Mouse (Mus musculus) neural tube, embryonic 10.5 days (tissue): ENCODE results near the gene Dpyd.

Experiments
- DNase-seq: peaks from one replicate; pipeline ENCODE4 v3.0.0-alpha.2; 2017; ENCODE audit warnings: low spot score; ENCODE audit errors: extremely low spot score

Gene Dpyd

DNA sequence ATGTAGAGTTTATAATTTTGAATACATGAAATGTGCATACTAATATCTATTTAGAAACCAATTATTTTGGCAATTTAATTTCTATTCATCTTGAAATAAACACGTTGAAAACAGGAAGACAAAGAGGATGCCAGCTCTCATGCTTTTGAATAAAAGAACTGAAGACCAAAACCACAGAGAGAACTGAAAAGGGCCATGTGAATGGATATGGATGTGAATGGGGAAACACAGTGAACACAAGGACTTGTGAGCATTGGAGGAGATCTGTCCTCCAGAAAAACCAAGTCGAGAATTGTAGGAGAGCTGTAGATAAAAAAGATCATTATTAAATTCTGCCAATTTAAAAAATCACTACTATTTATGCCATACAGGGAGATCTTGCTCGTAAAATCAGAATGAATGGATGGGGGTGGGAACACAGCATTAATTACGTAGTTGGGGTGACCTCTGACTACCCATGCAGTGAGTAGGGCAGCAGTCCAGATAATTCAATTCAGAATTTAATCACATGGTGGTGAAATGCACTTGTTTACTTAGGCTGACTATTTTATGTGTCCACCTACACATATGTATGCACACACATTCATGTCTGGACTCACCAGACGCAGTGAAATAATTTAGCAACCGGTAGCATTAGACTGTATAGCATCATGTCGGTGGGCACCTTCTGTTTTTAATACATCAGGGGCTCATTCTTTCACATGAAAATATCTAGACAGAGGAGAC lies 114.3 kb downstream of the Dpyd start:
- no peak for DNase-seq

DNA sequence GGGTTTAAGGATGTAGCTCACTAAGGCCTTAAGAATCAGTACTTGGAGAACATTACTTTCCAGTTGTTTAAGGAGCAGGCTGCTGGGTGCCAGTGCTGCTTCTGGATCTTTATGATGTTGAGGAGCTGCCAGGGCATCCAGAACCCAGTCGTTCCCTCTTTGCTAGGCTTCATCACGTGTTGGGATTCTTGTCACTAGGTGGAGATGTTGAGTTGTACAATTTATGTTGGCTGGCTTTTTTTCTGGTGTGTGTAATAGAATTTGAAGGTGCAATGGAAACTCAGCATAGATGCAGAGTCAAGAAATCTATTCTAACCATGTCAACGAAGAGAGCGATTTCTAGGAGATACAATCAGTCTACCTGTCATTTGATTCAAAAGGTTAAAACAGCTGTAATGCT lies 118.9 kb downstream of the Dpyd start:
- DNase-seq, result no peak

DNA sequence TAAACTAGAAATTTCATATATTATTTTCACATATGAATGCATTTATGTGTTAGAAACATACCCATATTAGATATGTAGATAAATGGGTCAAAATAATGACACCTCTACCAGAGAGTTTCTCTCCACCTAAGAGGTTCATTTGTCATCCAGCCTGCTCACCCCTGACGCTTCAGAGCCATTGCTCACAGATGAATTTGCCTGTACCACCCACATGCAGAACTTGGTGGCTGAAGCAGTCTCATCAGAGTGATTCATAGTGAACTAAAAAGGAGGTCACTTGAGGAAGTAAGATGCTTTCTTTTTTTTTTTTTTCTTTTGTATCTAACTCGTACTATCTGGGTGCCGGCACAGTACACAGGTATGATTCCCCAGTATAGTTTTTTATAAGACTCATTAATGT lies 188.3 kb downstream of the Dpyd start:
- no peak for DNase-seq

DNA sequence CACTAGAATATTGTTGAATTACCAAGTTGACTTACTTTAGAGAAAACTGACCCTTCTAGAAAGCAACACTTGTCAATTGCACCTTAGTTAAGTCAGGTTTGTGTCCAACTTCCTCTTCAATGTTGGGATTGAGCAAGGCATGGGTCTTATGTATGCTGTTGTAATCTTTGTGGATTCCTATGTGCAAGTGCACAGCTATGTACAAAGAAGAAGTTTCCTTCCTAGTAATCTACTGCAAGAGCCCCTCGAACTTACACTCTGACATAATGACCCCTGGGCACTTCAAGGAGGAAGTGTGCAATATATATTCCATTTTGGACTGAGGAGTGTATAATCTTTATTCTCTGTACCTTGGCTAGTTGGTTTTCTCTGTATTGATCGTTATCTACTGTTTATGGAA lies 191.7 kb downstream of the Dpyd start:
- no peak for DNase-seq

DNA sequence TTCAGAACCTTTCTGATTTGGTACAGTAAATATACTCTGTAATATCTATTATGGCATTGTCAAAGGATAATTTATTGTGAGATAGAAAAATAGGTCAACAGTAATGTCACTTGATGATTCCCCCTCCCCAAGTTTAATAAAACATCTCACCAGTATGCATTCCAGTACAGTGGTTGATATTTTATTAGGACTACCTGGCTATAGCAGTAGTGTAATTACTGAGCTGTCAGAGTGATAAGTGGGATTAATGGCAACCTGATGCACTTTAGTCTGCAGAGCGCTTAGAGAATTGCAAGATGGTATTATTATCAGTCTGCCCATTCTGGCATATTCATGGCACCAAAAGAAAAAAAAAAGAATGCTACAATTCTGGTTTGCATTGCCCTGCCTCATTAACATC lies 194.2 kb downstream of the Dpyd start:
- DNase-seq, result no peak

DNA sequence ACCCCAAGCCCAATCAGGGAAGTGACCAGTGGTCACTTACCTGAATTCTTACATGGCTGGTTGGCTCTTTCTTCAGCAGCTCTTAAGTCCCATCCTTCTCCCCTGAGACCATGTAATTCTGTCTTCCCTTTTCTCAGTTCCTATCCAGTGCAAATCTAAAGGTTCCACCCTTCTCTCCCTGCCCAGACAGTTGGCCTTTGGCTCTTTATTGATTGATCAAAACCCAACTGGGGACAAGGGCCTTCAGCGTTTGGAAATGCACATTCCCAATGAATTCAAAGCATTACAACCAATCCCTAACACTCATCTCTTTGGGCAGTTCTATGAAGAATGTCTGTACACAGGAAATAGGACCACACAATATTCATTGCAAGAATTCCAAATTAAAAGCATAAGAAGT lies 251.0 kb downstream of the Dpyd start:
- DNase-seq, result no peak

DNA sequence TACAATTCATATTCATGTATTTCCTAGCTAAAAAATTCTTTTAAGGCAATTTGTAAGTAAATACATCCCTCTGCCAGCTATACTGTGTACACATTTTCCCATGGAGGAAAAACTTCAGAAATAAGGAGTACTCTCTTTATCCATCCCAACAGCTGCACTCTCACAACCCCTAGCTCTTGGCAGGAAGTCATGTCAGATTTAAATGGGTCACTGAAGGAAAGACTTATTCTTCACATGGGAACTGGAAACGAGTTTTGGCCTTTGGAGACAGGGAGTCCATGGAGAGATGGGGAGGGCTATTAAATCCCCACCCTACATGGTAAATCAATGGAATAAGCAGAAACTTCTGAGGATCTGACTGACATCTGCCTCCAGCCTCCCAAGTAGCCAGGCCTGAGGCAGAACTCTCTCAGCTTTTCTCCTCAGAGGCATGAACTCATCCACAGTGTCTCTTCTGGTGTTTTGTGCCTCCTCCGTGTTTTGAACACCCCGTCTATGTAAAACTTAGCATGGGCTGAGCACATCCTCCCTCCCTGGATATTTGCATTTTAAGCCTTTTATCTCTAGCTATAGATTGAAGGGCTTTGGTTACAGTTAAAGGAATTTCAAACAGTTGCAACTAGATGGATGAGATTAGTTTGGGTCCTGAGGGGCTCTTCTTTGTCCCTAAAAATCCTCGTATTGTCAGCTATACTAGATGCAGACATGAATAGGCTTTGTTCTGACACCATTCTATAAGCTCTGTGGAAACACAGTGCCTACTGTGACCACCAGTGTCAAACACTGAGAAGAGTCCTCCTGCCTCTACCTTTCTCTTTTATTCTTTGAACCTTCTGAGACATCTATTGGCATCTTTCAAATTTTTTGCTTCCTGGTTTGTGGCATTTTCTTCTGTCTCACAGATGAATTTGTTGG lies 288.9 kb downstream of the Dpyd start:
- DNase-seq, result no peak

DNA sequence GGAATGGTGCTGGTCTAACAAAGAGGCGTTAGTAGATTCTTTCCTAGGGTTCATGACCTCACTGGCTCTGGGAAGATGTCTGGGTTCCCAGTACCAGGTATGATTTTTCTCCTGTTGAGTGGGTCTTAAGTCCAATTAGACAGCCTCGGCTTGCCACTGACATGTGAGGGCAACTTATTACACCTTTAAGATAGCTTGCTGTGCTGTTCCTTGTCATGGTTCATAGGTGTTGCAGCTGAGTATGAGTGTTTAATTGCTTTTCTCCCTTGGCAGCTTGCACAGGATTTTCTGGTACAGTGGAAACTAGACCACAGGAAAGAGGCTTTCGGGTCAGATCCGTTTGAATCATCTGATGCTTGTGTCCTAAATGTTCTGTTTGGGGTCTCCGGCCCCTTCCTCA lies 290.8 kb downstream of the Dpyd start:
- DNase-seq, result no peak

DNA sequence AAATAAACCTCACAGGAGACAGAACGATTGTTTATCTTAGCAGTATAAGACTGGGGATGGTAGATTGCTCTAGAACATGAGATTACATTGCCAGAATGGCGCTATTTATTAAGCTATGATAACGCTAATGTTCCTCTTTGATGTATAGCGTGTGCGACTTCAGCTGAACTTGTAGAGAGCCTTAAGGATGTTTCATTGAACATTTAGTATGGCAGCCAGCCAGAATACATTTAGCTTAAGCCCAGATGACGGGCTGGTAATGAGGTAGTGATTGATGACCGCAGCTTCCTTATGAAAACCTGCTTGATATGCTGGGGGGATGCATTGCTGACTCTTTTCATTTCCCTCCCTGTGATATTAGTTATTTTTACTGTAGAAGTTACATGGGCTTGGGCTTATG lies 293.5 kb downstream of the Dpyd start:
- DNase-seq, result no peak

DNA sequence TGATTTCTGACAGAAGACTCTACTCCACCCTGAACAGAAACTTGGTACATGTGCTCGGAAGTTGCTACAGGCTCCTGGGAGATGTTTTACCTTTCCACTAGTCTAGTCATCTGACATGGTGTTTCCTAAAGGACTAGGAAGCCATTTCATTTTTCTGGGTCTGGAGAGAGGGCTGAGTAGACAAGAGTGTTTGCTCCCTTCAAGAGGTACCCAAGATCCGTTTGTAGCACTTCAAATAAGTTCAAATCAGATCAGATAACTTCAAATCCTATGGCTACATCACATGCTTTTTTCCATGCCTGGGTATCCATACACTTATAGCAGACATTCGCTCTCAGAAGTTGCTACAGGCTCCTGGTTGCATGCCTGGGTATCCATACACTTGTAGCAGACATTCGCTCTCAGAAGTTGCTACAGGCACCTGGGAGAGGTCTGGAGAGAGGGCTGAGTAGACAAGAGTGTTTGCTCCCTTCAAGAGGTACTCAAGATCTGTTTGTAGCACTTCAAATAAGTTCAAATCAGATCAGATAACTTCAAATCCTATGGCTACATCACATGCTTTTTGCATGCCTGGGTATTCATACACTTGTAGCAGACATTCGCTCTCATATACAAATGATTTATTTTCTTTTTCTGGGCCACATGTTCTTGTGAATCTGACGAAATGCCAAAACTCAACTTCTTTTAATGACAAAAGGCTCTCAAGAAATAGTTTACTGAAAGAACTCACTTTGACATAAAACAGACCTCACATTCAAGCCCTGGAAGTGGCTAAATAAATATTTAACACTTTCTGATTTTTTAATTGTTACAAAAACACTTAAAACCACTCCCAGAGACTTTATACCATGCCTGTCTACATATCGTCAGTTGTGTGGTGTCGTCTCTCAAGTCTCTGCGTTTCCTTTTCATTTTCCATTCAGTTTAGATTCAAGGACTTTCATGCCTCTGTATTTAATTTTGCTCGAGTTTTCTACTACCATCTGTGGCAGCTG lies 307.5 kb downstream of the Dpyd start:
- DNase-seq, result no peak

DNA sequence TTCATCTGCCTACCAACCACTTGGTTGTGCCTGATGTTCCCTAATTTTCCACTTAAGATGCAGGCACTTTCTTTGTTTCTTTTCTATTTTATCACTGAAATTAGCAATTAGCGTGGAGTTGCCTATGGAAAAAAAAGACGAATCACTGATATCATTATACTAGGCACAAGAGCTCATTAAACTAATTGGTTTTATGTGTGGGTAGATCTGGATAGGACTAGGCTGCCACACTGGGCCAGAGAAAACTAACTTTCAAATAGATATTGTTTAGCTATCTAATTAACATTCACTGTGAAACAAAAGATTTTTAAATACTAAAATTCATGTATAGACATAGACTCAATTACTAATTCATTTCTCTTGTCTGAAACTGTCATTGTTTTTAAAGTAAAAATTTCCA lies 313.9 kb downstream of the Dpyd start:
- no peak for DNase-seq

DNA sequence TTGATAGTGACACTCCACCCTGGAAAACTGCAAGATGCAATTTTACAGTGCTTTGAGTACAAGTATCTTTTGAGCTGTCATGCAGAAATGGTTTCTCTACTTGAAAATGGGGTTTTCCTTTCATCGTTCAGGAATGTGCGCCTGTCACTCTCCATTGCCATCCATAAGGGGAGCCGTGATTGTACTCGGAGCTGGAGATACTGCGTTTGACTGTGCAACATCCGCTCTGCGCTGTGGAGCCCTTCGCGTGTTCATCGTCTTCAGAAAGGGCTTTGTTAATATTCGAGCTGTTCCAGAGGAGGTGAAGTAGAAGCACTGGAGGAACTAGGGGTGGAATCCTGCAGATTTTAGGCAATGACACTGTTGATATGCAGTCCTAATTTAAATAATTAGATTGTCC lies 337.1 kb downstream of the Dpyd start:
- DNase-seq, result no peak

DNA sequence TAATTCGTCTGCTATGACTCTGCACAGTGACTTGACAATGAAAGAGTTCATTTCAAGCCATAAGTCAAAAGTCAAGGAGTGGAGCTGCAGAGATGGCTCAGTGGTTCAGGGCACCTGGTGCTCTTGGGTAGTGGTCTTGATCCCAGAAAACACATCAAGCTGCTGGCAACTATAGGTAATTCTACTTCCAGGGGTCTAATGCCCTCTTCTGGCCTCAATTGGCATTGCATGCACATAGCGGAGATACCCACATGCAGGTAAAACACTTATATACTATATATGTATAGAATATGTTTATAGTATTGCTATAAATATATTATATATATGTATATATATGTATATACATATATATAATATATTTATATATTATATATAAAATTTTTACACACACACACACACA lies 429.4 kb downstream of the Dpyd start:
- DNase-seq, result no peak

DNA sequence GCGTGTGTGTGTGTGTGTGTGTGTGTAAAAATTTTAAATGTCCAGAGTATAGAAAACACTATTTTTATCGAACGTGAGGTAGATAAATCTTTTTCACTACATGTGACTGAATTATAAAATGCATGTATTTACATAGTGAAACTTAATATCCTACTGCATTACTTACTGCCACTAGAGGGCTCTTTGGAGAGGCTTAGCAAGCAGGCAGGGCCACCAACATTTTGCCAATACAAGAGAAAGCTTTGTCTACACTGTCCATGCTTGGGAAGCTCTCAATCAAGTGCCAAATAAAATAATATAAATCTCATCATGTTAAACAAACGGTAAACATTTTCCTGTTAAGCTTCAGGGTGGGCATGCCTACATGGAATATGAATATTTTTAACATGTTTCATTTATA lies 429.9 kb downstream of the Dpyd start:
- DNase-seq, result no peak

DNA sequence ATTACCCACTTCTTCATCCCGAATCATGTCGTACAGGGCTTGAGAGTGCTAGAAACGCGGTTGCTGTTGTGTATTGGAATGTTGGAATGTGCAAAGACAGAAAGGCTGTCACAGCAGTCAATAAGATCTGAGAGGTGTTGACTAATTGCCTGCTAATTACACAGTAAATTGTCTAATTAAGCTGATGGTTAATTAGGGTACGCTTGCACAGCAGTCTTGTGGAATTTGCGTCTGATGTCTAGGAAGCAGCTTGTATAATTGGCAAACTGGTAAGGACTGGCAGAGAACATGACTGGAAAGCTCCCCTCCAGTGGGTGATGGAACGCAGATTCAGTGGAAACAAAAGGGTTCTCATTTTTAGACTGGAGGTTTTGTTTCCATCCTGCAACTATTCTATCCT lies 459.3 kb downstream of the Dpyd start:
- no peak for DNase-seq

DNA sequence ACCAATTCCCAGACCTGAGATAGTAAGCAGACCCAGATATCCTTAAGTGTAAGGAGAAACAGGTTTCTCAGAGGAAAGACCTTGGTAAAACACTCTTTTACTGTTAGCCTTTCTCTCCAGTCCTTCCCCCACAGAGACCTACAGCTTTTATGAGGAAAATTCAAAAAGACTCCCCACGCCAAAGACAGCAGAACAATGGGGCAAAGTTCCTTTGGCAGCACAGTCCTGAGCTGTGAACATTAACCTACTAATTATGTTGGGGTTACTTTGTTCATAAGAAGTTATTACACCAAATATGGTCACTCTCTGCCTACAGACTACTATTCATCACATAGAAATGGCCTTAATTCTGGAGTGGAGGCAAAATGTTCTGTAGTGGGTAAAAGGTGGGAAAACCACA lies 480.7 kb downstream of the Dpyd start:
- no peak for DNase-seq

DNA sequence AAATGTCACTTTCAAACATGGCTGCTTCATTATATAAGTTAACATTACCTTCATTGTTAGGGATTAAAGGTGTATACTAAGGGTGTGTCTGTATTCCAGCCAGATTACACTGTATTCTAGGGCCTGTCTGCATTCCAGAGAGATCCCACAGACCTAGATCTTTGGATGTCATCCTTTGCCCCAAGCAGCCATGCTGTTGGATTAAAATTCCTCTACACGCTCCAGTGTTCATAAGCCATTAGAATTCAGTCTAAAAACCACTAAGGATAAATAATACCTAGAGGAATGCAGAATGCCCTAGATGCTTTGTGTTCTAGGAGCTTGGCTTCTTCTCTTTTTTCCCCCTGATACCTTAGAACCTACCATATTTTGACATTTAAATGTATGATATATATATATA lies 494.2 kb downstream of the Dpyd start:
- DNase-seq, result no peak

DNA sequence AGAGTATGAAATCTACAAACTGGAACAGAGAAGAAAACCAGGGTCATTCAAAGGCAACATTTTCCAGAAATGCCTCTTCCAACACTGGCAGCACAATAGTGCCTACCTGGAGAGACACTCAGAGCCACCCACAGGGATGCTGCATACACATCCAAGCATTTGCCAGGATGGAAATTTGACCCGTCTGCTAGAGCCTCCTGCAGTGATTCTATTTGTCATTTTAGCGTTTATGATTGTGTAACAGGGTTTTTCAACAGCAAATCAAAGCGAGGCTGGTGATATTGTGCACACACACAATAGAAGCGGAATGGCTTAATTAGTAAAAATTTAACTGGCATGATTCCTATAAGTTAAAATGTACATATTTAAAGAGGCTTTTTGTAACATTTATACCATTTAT lies 501.3 kb downstream of the Dpyd start:
- DNase-seq, result no peak

DNA sequence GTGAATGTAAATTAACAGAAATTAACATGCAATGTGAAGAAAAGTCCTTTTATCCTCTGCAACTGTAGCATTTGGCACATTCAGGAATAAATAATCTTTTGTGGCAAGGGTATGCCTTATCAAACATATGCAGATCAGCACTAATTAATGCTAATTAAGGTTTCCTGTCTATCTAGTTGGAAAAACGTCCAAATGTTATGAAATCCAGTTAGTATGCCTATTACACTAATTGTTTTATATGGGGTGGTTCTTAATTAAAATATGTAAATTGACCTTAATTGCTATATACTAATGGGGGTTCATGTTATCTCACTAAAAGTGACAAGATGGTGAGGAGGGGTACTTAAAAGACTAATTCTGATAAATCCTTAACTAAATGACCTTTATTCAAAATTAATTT lies 501.7 kb downstream of the Dpyd start:
- DNase-seq, result no peak

DNA sequence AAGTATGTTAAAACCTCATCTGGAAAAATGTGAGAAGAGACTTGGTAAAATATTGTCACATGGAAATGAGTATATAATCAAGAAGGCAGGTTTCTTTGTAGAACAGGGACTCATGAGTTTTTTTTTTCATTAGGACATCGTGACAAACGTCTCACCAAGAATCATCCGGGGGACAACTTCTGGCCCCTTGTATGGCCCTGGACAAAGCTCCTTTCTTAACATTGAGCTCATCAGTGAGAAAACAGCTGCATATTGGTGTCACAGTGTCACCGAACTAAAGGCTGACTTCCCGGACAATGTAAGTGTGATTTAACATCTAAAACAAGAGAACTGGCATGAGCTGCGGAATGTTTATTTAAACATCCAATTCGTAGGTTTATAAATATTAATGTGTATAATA lies 502.8 kb downstream of the Dpyd start:
- DNase-seq, result no peak

DNA sequence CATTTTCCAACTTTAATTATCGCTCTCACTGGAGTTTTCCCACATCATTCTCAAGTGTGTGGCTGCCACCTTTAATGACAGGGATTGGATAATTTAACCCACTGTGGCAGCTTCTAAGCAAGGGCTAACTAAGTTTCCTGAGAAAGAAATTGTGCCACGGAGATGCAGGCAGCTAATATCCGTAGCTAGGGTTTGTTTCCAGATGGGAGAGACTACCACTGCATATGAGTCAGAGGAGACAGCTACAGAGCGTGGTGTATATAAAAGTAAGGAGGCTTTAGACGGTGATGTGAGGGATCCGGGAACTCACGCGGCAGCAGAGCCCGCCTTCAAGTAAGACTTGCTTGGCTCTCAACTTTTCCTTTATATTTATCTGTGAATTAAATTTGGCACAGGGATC lies 505.3 kb downstream of the Dpyd start:
- no peak for DNase-seq

DNA sequence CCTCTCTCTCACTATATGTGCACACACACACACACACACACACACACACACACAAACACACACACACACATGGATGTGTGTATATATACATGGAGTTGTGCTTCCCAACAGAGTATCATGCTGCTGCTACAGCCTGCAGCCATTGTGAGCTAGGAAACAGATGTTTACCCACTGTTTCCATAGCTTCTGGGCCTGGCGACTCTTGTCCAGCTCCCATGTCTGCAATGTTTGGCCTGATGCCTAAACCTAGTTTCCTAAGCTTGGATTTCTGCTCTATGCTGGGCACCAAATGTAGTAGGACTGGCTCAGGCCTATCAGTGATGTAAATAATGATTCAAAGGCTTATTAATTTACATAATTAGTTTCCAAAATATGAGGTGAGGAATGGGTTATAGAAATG lies 524.7 kb downstream of the Dpyd start:
- DNase-seq, result no peak
